Mouse (Mus musculus) forebrain, embryonic 11.5 days (tissue): ENCODE results near the gene Trp53rkb. TPM values are rescaled to one million over a fixed set of nuclear protein-coding genes. Genes with fewer than 3 reads are reported as not detected.

Experiments used
- ATAC-seq: fragments of 200-750 bp; cut with Nextera tagmentation; replicated peaks from 2 replicates; pipeline ENCODE4 v1.8.0; 2017; ENCODE audit warnings: moderate TSS enrichment; ENCODE audit not compliant: low FRiP score
- DNase-seq: peaks from one replicate; pipeline ENCODE4 v3.0.0-alpha.2; 2017; ENCODE audit warnings: low spot score
- H3K27ac ChIP-seq: fragments of 300-500 bp; sonication (generic); 2 replicates; pipeline ENCODE4 v1.5.1; 2014; ENCODE audit warnings: low read depth, low read length
- H3K27me3 ChIP-seq: fragments of 300-500 bp; sonication (generic); 2 replicates; pipeline ENCODE4 v1.6.1; 2014; ENCODE audit warnings: mild to moderate bottlenecking, low read length, mixed read lengths; ENCODE audit not compliant: control insufficient read depth, insufficient read depth
- H3K36me3 ChIP-seq: fragments of 300-500 bp; sonication (generic); 2 replicates; pipeline ENCODE4 v1.6.1; 2014; ENCODE audit warnings: mild to moderate bottlenecking, low read length, moderate library complexity, mixed read lengths; ENCODE audit not compliant: control insufficient read depth, insufficient read depth
- H3K4me1 ChIP-seq: fragments of 300-500 bp; sonication (generic); replicated peaks from 2 replicates; pipeline ENCODE4 v1.6.1; 2014; ENCODE audit warnings: low read length, mixed read lengths; ENCODE audit not compliant: control insufficient read depth, insufficient read depth
- H3K4me2 ChIP-seq: fragments of 300-500 bp; sonication (generic); 2 replicates; pipeline ENCODE4 v1.6.1; 2014; ENCODE audit warnings: low read depth, mild to moderate bottlenecking, low read length, moderate library complexity, mixed read lengths; ENCODE audit not compliant: severe bottlenecking
- H3K4me3 ChIP-seq: fragments of 300-500 bp; sonication (generic); 2 replicates; pipeline ENCODE4 v1.5.1; 2014; ENCODE audit warnings: low read depth, low read length
- H3K9ac ChIP-seq: fragments of 300-500 bp; sonication (generic); 2 replicates; pipeline ENCODE4 v1.6.1; 2014; ENCODE audit warnings: low read length
- H3K9me3 ChIP-seq: fragments of 300-500 bp; sonication (generic); 2 replicates; pipeline ENCODE4 v1.6.1; 2016; ENCODE audit warnings: low read length, mixed read lengths; ENCODE audit not compliant: control insufficient read depth
- WGBS: fragments of 180-500 bp; shearing (Covaris S2); extraction: QIAGEN DNeasy Blood & Tissue Kit; methylation state at CpG from one replicate; pipeline ENCODE4 v1.1.7; 2014; 5-methylcytosine and 5-hydroxymethylcytosine counted together
- polyA plus RNA-seq: library from polyadenylated mRNA; unstranded; fragments of >200 nt; fragmentation: Nextera tagmentation; extraction: Ambion mirVana; gene quantifications from 2 replicates; pipeline ENCODE4 v1.2.1, GENCODE M21; 2014

The Trp53rkb gene
- polyA plus RNA-seq, 1 experiment from 2014 or later, result 11.4 TPM

DNA sequence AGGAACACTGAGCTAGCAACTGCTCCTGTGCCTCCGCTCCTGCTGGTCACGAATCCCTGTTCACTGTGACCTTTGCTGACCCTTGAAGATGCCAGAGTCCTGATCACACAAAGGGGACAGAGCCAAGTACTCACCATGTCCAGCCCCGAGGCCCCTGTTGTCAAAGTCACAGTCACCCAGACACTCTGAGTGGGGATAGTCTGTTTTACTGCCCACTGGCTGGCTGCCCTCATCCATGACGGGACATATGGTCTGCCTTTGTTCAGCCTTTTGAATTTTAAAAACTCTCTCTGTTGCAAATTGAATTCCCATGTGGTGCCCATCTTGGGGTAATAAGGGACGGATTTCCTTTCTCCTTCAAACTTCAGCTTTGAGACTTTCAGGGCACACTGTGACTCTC is 28.3 kb upstream of the Trp53rkb start:
- Histone ChIP-seq H3K9me3 (no peaks in the 10 kb centered on the region), H3K36me3 (no peaks in the 10 kb centered on the region), H3K9ac (no peak overlapping the region), H3K4me3 (no peak overlapping the region), H3K4me1 (no peaks in the 10 kb centered on the region), H3K27ac (0 out of 2 replicates have a peak overlapping the region, but pooled peaks have one; percentile 3), H3K4me2 (no peak overlapping the region), H3K27me3 (no peaks in the 10 kb centered on the region)
- WGBS, result 33% methylated on average over 5 of the region's 5 CpGs
- no peak for DNase-seq
- ATAC-seq, result no peak

DNA sequence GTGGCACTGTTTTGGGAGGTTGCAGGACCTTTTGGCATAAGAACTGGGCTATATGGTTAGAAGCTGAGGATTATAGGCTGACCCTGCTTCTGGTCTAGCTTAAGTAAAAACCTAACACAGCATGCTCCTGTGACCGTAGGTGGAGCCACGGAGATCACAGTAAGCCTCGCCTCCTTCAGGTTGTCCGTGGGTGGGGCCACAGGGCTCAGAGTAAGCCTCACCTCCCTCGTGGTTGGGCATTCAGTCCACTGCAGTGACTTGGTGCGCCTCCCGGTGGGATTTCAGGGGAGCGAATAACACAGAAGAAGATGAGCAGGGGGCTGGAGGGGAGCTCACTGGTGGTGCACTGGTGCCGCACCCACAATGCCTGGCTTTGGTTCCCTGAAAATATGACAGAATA is 24.7 kb upstream of the Trp53rkb start:
- Histone ChIP-seq H3K27me3 (no peaks in the 10 kb centered on the region), H3K9ac (no peak overlapping the region), H3K36me3 (no peaks in the 10 kb centered on the region), H3K4me3 (no peak overlapping the region), H3K27ac (no peak overlapping the region), H3K4me1 (no peaks in the 10 kb centered on the region), H3K4me2 (no peak overlapping the region), H3K9me3 (no peaks in the 10 kb centered on the region)
- no peak for DNase-seq
- WGBS, result 74% methylated on average over 9 of the region's 9 CpGs
- ATAC-seq, result no peak

DNA sequence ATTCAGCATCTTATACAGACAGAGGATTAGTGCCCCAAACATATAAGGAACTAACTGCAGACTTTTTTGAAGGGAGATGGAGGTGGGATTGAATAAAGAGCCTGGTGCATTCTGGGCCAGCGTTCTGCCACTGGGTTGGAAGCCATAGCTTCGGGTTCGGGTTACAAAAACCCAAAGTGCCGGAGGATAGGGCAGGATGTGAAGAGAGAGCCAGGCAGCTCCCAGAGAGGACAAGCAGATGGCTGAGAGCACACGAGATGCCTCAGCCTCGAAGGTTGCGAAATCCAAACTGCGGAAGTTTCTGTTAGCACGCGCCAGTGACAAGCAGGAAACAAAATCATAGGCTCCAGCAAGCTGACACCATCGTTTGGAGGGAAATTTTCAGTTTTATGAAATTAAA is 20.9 kb upstream of the Trp53rkb start:
- DNase-seq (no peak), ATAC-seq (no peak)
- no peaks in the 10 kb centered on the region for H3K27me3 ChIP-seq
- H3K4me3 ChIP-seq, result no peak overlapping the region
- 72% methylated on average over 11 of the region's 11 CpGs for WGBS
- no peak overlapping the region for H3K4me2 ChIP-seq
- no peak overlapping the region for H3K9ac ChIP-seq
- no peaks in the 10 kb centered on the region for H3K4me1 ChIP-seq
- H3K27ac ChIP-seq, result no peak overlapping the region
- no peaks in the 10 kb centered on the region for H3K36me3 ChIP-seq
- no peaks in the 10 kb centered on the region for H3K9me3 ChIP-seq

DNA sequence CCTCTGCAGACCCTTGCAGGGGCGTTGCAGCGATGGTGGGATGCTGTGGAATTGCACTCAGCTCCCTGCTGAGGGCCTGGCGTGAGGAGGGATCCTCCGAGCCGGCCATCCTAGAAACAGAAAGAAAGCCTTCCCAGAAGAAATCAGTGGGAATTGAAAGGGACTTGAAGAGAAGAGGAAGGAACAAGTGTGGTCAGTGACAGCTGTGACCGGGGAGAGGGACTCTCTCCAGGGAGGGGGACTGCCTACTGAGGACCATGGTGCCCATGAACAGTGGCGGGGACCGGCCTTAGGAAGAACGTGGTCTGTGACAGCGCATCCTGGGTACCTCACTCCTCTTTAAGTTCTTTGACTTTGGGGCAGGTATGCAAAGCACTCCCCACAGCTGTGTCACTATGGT is 18.7 kb upstream of the Trp53rkb start:
- ATAC-seq, result no peak
- H3K27ac ChIP-seq, result no peak overlapping the region

DNA sequence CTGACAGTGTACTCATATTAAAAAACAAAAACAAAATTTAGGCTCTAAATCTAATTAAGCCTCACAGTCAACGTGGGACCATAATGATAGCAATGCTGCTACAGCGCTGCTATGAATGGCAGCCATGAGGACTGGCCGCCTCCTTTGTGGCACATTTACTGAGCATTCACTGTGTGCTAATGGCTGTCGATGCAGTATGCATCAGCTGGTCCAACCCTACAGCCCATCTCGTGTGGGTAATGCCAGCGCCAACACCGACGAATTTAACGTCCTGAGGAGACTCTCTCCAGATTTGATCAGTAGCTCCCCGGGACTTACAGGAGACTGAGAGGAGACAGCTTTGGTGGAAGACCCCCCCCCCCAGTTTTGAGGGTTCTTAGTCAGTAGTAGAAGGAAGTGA is 18.1 kb upstream of the Trp53rkb start:
- Histone ChIP-seq H3K36me3 (no peaks in the 10 kb centered on the region), H3K27ac (no peak overlapping the region), H3K4me1 (no peaks in the 10 kb centered on the region), H3K9ac (no peak overlapping the region), H3K9me3 (no peaks in the 10 kb centered on the region), H3K27me3 (no peaks in the 10 kb centered on the region), H3K4me2 (no peak overlapping the region), H3K4me3 (no peak overlapping the region)
- no peak for DNase-seq
- ATAC-seq, result no peak
- WGBS, result 90% methylated on average over 10 of the region's 10 CpGs

More for the DNA sequence above, 18.7 kb upstream of the Trp53rkb start:
- Histone ChIP-seq H3K36me3 (no peaks in the 10 kb centered on the region), H3K9ac (no peak overlapping the region), H3K4me2 (no peak overlapping the region), H3K9me3 (no peaks in the 10 kb centered on the region), H3K27me3 (no peaks in the 10 kb centered on the region), H3K4me3 (no peak overlapping the region), H3K4me1 (no peaks in the 10 kb centered on the region)
- WGBS, result 86% methylated on average over 10 of the region's 10 CpGs
- no peak for DNase-seq

DNA sequence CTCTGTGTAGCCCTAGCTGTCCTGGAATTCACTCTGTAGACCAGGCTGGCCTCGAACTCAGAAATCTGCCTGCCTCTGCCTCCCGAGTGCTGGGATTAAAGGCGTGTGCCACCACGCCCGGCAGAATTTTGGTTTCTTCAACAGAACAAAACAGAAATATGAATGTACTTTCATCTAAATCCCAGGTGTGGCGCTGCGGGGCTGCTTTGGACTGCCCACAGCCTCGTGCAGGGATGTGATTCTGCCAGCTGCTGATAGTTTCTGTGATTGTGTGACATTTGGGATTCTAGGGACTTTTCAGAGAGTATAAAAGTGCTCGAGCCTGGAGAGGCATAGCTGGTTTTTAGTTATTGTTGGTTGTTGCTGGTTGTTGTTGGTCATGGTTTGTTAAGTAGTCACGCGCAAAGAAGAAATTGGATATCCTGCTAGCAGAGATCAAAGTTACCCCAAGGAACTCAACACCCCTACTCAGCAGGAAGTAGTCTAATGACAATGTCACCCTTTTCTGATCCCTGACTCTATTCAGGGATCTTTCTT is 16.9 kb upstream of the Trp53rkb start:
- no peaks in the 10 kb centered on the region for H3K9me3 ChIP-seq
- no peaks in the 10 kb centered on the region for H3K36me3 ChIP-seq
- WGBS, result 68% methylated on average over 11 of the region's 11 CpGs
- no peak overlapping the region for H3K4me3 ChIP-seq
- no peaks in the 10 kb centered on the region; the same call in 1 of the 2 replicates for H3K4me1 ChIP-seq
- no peak overlapping the region for H3K27ac ChIP-seq
- no peak overlapping the region for H3K9ac ChIP-seq
- no peak for ATAC-seq
- DNase-seq, result no peak
- H3K4me2 ChIP-seq, result no peak overlapping the region
- no peaks in the 10 kb centered on the region for H3K27me3 ChIP-seq

DNA sequence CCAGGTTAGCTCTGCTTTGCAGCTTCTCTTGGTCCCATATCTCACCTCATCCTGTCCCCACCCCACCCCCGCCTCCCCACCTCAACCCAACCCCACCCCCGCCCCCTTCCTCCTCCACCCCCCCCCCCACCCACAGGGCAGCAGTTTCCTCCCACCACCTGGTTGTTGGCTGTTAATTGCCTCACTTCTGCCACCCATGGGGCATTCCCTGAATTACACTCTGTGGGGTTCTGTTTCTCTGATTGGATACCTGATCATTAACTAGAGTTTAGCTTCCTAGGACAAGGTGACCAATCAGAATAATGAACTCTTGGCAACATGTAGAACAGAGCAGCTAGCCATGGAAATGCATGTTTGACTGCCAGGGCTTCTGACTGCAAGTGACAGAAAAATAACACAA is 16.1 kb upstream of the Trp53rkb start:
- no peaks in the 10 kb centered on the region for H3K9me3 ChIP-seq
- DNase-seq (no peak), ATAC-seq (no peak)
- no peak overlapping the region for H3K4me2 ChIP-seq
- H3K9ac ChIP-seq, result no peak overlapping the region
- H3K27me3 ChIP-seq, result no peaks in the 10 kb centered on the region
- H3K27ac ChIP-seq, result no peak overlapping the region
- no peaks in the 10 kb centered on the region for H3K36me3 ChIP-seq
- WGBS, result 31% methylated on average over 2 of the region's 2 CpGs
- no peaks in the 10 kb centered on the region; the same call in 1 of the 2 replicates for H3K4me1 ChIP-seq
- H3K4me3 ChIP-seq, result no peak overlapping the region

DNA sequence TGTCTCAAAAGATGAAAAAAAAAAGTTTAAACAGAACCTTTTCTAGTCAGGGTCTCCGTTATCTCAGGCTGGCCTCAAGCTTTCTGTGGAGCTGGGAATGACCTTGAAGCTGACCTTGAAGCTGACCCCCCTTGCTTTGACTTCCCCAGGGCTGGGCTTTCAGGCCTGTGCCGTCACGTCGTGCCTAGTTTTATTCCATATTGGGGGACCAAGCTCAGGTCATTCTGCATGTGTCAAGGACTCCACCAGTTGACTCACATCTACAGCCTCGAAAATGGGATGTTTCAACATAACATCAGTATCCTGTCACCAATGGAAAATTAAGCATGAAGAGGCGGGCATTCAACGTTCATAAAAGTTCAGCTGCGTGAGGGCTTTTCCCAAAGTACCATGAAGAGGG is 12.4 kb upstream of the Trp53rkb start:
- H3K4me1 ChIP-seq, result no peaks in the 10 kb centered on the region; the same call in 1 of the 2 replicates
- no peak overlapping the region for H3K4me2 ChIP-seq
- H3K9me3 ChIP-seq, result no peaks in the 10 kb centered on the region
- DNase-seq (no peak), ATAC-seq (no peak)
- H3K27ac ChIP-seq, result no peak overlapping the region
- no peaks in the 10 kb centered on the region for H3K27me3 ChIP-seq
- WGBS, result 85% methylated on average over 8 of the region's 8 CpGs
- H3K4me3 ChIP-seq, result no peak overlapping the region
- H3K9ac ChIP-seq, result no peak overlapping the region
- H3K36me3 ChIP-seq, result no peaks in the 10 kb centered on the region

DNA sequence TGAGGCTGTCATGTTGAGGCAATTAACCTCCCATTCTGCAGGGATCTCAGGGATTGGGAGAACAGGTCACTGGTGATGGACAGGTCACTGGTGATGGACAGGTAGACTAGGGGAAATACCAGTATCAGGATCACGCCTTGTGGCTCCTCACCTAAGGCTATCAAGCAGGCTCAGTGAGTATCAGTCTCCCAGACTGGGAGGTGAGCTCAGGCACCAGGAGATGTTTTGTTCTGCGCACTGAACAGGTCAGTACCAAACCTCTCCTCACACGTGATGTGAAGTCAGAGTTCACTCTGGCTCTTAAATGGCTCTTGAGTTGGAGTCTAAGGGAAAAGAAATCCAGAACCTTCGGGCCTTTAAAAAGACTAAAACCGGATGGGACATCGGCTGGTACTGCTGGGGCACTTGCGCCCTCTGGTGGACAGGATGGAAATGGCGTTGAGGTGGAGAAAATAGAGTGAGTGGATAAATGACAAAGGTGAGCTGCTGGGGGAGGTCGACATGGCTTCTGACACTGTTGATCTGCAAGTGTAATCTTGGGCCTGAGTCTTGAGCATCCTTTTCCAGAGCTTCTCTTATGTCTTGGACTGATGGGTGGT is 11.3 kb upstream of the Trp53rkb start:
- DNase-seq (peak; percentile 86), ATAC-seq (peak; percentile 36; the same call in 1 of the 2 replicates)
- WGBS, result 11% methylated on average over 9 of the region's 9 CpGs
- peaks cover 5% of the 10 kb centered on the region; the same call in 1 of the 2 replicates for H3K4me1 ChIP-seq
- H3K9me3 ChIP-seq, result no peaks in the 10 kb centered on the region
- H3K9ac ChIP-seq, result no peak overlapping the region
- no peaks in the 10 kb centered on the region for H3K36me3 ChIP-seq
- H3K4me3 ChIP-seq, result no peak overlapping the region
- H3K27me3 ChIP-seq, result no peaks in the 10 kb centered on the region
- no peak overlapping the region for H3K4me2 ChIP-seq
- no peak overlapping the region for H3K27ac ChIP-seq
